Mouse (Mus musculus) neural tube, embryonic 13.5 days (tissue): ENCODE measurements around the gene Zbtb20. TPM values are rescaled to one million over a fixed set of nuclear protein-coding genes. Genes with fewer than 3 reads are reported as not detected.

ENCODE experiments used
- ATAC-seq: fragments of 200-750 bp; cut with Nextera tagmentation; 2 replicates; pipeline ENCODE4 v1.8.0; 2017; ENCODE audit warnings: low read depth, mild to moderate bottlenecking, moderate TSS enrichment, moderate library complexity
- H3K27ac ChIP-seq: fragments of 300-500 bp; sonication (generic); replicated peaks from 2 replicates; pipeline ENCODE4 v1.5.1; 2015; ENCODE audit warnings: moderate library complexity, mild to moderate bottlenecking, inconsistent platforms
- H3K27me3 ChIP-seq: fragments of 300-500 bp; sonication (generic); 2 replicates; pipeline ENCODE4 v1.6.1; 2015; ENCODE audit warnings: mild to moderate bottlenecking, inconsistent platforms
- H3K36me3 ChIP-seq: fragments of 300-500 bp; sonication (generic); 2 replicates; pipeline ENCODE4 v1.6.1; 2015; ENCODE audit warnings: mild to moderate bottlenecking, inconsistent platforms
- H3K4me1 ChIP-seq: fragments of 300-500 bp; sonication (generic); replicated peaks from 2 replicates; pipeline ENCODE4 v1.6.1; 2015; ENCODE audit warnings: inconsistent platforms
- H3K4me2 ChIP-seq: fragments of 300-500 bp; sonication (generic); 2 replicates; pipeline ENCODE4 v1.6.1; 2015; ENCODE audit warnings: inconsistent platforms, mild to moderate bottlenecking, moderate library complexity
- H3K4me3 ChIP-seq: fragments of 300-500 bp; sonication (generic); 2 replicates; pipeline ENCODE4 v1.5.1; 2015; ENCODE audit warnings: mild to moderate bottlenecking, inconsistent platforms
- H3K9ac ChIP-seq: fragments of 300-500 bp; sonication (generic); 2 replicates; pipeline ENCODE4 v1.6.1; 2015; ENCODE audit warnings: moderate library complexity, mild to moderate bottlenecking, inconsistent platforms
- H3K9me3 ChIP-seq: fragments of 300-500 bp; sonication (generic); 2 replicates; pipeline ENCODE4 v1.6.1; 2016; ENCODE audit warnings: inconsistent platforms
- WGBS: fragments of 180-500 bp; shearing (Covaris S2); methylation state at CpG from one replicate; pipeline ENCODE4 v1.1.7; 2015; 5-methylcytosine and 5-hydroxymethylcytosine counted together
- polyA plus RNA-seq: library from polyadenylated mRNA; unstranded; fragments of >200 nt; fragmentation: Nextera tagmentation; extraction: Ambion mirVana; gene quantifications from 2 replicates; pipeline ENCODE4 v1.2.1, GENCODE M21; 2015

Zbtb20 gene
- 61.5 and 71.4 TPM in 2 replicates for polyA plus RNA-seq

DNA sequence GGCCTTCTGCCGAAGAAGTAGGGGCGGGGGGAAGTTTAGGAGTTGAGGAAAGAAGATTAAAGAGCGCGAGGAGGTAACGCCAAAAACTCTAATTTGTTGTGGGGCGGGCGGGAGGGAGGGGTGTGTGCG is at the start of gene Zbtb20:
TSS of gene Zbtb20 (plus strand) at position 30 of the 129 bp plus-strand sequence.
- Histone ChIP-seq H3K4me2 (peak within 1 kb of the TSS; percentile 75), H3K27me3 (no peaks in the 10 kb centered on the region), H3K4me1 (peaks cover 8% of the 10 kb centered on the region), H3K27ac (peak within 1 kb of the TSS; percentile 98), H3K9ac (peak within 1 kb of the TSS; percentile 81), H3K9me3 (no peaks in the 10 kb centered on the region), H3K36me3 (no peaks in the 10 kb centered on the region), H3K4me3 (peak within 1 kb of the TSS; percentile 61)
- ATAC-seq: no peak
- WGBS: 1% methylated on average over 8 of the region's 8 CpGs

DNA sequence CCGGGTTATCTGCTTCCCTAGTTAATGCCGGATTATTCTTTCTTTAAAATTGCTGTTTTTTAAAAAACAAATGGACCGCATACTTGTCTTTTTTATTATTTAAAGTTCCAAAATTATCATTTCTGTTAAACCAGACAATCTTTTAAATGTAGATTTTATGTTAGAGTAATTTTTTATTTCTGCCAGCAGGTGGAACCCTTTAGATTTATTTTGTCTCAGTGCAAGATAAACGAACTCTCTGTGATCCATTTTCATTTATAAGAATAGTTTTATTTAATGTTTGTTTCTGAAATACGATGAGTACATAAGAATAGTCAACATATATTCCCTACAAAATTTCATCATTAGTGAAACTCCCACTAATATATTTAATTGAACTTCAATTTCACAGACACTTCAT is 39.7 kb upstream of the Zbtb20 start:
- no peak overlapping the region for H3K4me2 ChIP-seq
- ATAC-seq: no peak
- no peak overlapping the region for H3K9ac ChIP-seq
- no peaks in the 10 kb centered on the region for H3K9me3 ChIP-seq
- H3K36me3 ChIP-seq: no peaks in the 10 kb centered on the region
- no peak overlapping the region for H3K4me3 ChIP-seq
- no peaks in the 10 kb centered on the region for H3K27me3 ChIP-seq
- H3K4me1 ChIP-seq: no peaks in the 10 kb centered on the region
- WGBS: 82% methylated on average over 5 of the region's 5 CpGs
- no peak overlapping the region for H3K27ac ChIP-seq

DNA sequence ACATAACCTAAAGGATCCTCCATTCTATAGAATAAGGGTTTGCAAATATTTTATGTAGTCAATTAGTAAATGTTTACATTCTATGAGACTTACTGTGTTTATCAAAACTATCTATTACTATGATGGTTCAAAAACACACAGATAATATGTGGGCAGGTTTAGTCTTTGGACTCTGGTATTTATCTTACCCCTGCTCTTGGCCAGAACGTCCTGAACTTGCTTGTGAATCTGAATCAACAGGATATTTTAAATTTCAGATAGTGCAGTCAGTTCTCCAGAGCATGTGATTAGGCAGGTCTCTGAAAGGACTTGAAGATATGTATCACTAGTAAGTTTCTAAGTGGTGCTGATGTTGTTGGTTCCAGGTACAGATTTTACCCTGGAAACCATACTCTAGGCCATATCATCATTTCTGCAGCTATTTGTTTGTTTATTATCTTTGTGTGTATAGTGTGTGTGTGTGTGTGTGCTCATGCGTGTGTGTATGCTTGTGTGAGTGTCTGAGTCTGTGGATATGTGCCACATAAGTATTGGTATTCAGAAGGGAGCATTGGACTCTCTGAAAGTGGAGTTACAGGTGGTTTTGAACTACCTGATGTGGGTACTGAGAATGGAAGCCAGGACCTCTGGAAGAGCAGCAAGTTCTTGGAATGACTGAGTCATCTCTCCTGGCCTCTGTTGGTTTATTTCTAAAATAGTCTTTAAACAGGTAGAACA is 39.1 kb upstream of the Zbtb20 start:
- no peak overlapping the region for H3K4me2 ChIP-seq
- no peak overlapping the region for H3K27ac ChIP-seq
- H3K4me1 ChIP-seq: no peaks in the 10 kb centered on the region
- H3K9ac ChIP-seq: no peak overlapping the region
- no peaks in the 10 kb centered on the region for H3K36me3 ChIP-seq
- ATAC-seq: no peak
- H3K9me3 ChIP-seq: no peaks in the 10 kb centered on the region
- 72% methylated on average over 2 of the region's 2 CpGs for WGBS
- no peak overlapping the region for H3K4me3 ChIP-seq
- no peaks in the 10 kb centered on the region for H3K27me3 ChIP-seq

DNA sequence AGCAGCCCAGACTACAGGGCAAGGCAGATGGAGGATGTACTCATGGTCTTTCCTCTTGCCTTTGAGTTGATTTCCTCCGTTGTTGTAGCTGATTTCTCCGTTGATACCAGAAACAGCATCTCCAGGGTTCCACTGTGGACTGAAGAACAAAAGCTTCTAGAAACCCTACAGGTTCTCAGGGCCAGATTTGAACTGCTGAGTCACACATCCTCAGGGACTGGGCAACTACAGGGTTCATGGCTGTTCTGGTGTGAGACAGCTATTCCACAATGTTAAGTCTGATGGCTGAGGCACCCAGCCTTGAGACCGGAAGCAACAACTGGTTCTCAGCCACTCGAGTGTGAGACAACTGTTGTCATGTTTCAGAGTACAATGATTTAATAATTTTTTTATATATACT is 37.5 kb upstream of the Zbtb20 start:
- Histone ChIP-seq H3K9ac (no peak overlapping the region), H3K27me3 (no peaks in the 10 kb centered on the region), H3K9me3 (no peaks in the 10 kb centered on the region), H3K4me1 (no peaks in the 10 kb centered on the region), H3K27ac (no peak overlapping the region), H3K4me2 (no peak overlapping the region), H3K4me3 (no peak overlapping the region), H3K36me3 (no peaks in the 10 kb centered on the region)
- 89% methylated on average over 4 of the region's 4 CpGs for WGBS
- ATAC-seq: no peak

DNA sequence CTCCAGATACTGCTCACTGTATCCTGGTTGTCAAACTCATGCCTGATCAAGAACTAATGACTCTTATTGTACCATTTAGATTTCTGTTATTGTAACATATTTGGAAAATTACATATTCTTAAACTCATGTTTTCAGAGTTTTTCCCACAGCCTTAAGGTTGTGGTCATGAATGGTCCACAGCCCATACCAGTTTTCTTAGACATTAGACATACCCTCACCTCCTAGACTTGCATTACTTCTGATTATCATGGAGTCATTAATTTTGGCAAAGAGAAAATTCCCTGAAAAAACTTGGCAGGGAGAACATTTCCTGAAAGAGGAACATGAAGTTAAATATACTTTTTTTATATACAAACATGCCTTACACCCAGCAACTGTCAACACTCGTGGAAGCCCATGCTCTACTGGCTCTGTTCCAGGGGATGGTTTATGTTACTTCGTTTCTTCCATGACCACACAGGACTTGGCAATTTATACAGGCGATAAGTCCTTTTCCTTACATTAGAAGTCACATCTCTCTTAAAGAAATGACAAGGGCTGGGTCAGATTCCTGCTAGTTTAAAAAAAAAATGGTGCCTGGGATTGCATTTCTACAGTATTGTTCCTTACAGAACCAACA is 18.0 kb upstream of the Zbtb20 start:
- no peak for ATAC-seq
- H3K27ac ChIP-seq: no peak overlapping the region
- no peak overlapping the region for H3K4me2 ChIP-seq
- H3K4me3 ChIP-seq: no peak overlapping the region
- H3K9me3 ChIP-seq: no peaks in the 10 kb centered on the region
- H3K4me1 ChIP-seq: no peaks in the 10 kb centered on the region
- H3K27me3 ChIP-seq: no peaks in the 10 kb centered on the region
- WGBS: 83% methylated on average over 3 of the region's 3 CpGs
- no peak overlapping the region for H3K9ac ChIP-seq
- H3K36me3 ChIP-seq: no peaks in the 10 kb centered on the region

DNA sequence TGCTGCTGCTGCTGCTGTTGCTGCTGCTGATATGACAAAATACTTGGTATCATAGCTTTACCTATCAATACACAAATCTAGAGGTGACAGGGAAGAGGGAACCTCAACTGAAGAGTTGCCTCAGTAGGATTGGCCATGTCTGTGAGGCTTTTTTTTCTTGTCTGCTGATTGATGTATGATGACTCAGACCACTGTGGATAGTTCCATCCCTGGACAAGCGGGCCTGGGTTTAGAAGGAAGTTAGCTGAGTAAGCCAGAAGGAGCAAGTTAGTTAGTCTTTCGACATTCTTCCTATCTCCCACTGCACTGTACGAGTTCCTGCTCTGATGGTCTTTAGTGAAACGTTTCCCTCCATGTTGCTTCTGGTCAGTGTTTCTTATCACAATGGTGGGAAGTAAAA is 16.4 kb upstream of the Zbtb20 start:
- Histone ChIP-seq H3K4me2 (no peak overlapping the region), H3K27ac (no peak overlapping the region), H3K36me3 (no peaks in the 10 kb centered on the region), H3K4me3 (no peak overlapping the region), H3K27me3 (no peaks in the 10 kb centered on the region), H3K4me1 (no peaks in the 10 kb centered on the region), H3K9me3 (no peaks in the 10 kb centered on the region), H3K9ac (no peak overlapping the region)
- 89% methylated on average over 4 of the region's 4 CpGs for WGBS
- no peak for ATAC-seq

DNA sequence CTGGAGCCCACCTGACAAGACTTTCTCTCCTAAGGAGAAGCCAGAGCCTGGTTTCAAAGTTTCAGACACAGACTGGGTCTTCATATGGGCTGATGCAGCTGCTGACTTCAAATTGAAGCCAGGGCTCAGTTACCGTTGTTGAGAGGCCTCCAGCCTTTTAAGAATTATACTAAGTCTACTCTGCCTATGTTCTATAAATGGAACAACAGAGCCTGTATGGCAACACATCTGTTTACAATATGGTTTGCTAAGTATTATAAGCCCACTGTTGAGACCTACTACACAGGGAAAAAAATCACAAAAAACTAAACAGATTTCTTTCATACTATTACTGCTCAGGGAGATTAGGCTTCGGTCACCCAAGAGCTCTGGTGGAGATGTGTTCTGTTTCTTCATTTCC is 12.4 kb upstream of the Zbtb20 start:
- Histone ChIP-seq H3K4me2 (no peak overlapping the region), H3K27me3 (no peaks in the 10 kb centered on the region), H3K4me1 (no peaks in the 10 kb centered on the region), H3K36me3 (no peaks in the 10 kb centered on the region), H3K9me3 (no peaks in the 10 kb centered on the region), H3K27ac (no peak overlapping the region), H3K9ac (no peak overlapping the region), H3K4me3 (no peak overlapping the region)
- WGBS: 90% methylated on average over 2 of the region's 2 CpGs
- ATAC-seq: no peak

DNA sequence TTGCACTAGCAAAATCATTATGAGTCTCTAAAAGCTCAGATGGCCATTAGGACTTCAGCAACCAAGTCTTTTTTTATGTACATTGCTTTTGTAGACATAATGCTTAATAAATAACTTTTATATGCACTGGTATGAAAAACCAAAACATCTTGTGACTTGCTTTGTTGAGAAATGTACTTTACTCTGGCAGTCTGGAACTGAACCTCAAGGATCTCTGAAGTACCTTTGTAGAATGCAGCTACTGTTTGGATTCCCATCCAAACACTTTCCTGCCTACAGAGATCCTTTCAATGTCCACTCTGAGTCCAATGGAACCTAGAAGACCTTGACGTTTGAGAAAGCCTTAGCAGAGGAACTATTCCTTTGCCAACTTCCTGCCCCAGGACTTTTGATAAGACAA is 9.6 kb upstream of the Zbtb20 start:
- Histone ChIP-seq H3K4me1 (no peaks in the 10 kb centered on the region), H3K9me3 (no peaks in the 10 kb centered on the region), H3K9ac (no peak overlapping the region), H3K4me2 (no peak overlapping the region), H3K27me3 (no peaks in the 10 kb centered on the region), H3K27ac (no peak overlapping the region), H3K4me3 (no peak overlapping the region), H3K36me3 (no peaks in the 10 kb centered on the region)
- WGBS: 86% methylated on average over 1 of the region's 1 CpGs
- ATAC-seq: no peak

DNA sequence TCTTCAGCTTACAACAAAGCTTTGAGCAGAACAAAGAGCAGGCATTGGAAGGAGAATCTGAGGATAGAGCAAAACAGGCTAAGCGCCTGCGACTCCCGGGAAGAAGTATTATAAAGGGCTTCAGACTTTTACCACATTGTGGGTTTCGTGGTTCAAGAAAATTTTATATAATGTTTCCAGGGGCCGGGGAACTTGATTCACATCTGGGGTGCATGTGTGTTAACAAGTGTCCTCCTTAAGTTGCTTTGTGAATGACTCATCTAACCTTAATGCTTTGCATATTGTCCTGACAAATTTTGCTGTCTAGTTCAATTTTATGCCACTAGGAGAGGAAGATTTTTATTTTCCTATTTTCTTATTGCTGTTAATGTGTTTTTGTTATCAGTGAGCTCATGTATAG is 3.6 kb upstream of the Zbtb20 start:
- no peak overlapping the region for H3K4me3 ChIP-seq
- no peak overlapping the region for H3K4me2 ChIP-seq
- WGBS: 83% methylated on average over 5 of the region's 5 CpGs
- ATAC-seq: no peak
- H3K27me3 ChIP-seq: no peaks in the 10 kb centered on the region
- no peaks in the 10 kb centered on the region for H3K36me3 ChIP-seq
- no peak overlapping the region for H3K27ac ChIP-seq
- H3K4me1 ChIP-seq: peaks cover 7% of the 10 kb centered on the region
- no peak overlapping the region for H3K9ac ChIP-seq
- no peaks in the 10 kb centered on the region for H3K9me3 ChIP-seq

DNA sequence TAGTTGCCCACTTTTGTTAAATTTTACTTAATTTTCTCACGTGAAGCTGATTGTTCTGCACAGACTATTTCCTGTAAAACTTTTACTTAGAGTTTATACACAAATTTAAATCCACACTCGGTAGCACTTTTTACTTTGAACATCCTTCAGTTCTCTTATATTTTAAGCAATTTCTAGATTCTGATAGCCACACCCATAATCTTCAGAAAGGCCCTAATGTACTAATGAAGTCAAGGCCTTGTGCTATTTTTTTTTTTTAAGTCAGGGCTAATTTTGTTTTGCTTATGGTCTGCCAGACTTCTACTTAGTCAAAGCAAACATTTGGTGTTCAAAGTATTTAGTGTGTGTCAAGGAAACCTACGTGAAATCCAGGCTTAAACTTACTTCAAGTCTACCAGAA is 1.7 kb upstream of the Zbtb20 start:
- no peak for ATAC-seq
- peaks cover 8% of the 10 kb centered on the region for H3K4me1 ChIP-seq
- 65% methylated on average over 3 of the region's 3 CpGs for WGBS
- H3K9ac ChIP-seq: no peak overlapping the region
- no peaks in the 10 kb centered on the region for H3K9me3 ChIP-seq
- H3K36me3 ChIP-seq: no peaks in the 10 kb centered on the region
- H3K27ac ChIP-seq: peak overlapping the region; percentile 97; the same call in 1 of the 2 replicates
- no peak overlapping the region for H3K4me3 ChIP-seq
- H3K27me3 ChIP-seq: no peaks in the 10 kb centered on the region
- no peak overlapping the region for H3K4me2 ChIP-seq

DNA sequence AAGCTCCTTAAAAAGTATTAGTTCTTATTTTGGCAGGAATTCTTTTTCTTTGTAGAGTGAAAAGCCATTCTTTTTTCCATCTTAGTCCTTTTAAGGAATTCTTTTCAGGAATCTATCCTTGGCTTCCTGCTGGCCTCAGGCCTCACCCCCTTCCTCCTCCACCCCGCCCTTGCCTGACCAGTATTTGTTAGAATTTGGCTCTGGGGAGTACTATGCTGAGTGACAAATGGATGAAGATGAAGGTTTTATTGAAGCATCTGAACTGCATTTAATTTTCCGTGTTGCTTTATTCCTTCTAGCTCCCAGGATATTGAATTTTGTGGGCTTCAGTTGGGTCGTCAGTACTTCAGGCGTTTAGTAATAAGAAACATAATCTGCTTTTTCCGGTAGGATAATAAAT is 1.2 kb upstream of the Zbtb20 start:
- Histone ChIP-seq H3K4me2 (peak overlapping the region; percentile 53), H3K9me3 (no peaks in the 10 kb centered on the region), H3K27me3 (no peaks in the 10 kb centered on the region), H3K36me3 (no peaks in the 10 kb centered on the region), H3K9ac (peak overlapping the region; percentile 78), H3K27ac (peak overlapping the region; percentile 97), H3K4me3 (peak overlapping the region; percentile 52), H3K4me1 (peaks cover 8% of the 10 kb centered on the region)
- ATAC-seq: no peak
- WGBS: 2% methylated on average over 5 of the region's 5 CpGs

DNA sequence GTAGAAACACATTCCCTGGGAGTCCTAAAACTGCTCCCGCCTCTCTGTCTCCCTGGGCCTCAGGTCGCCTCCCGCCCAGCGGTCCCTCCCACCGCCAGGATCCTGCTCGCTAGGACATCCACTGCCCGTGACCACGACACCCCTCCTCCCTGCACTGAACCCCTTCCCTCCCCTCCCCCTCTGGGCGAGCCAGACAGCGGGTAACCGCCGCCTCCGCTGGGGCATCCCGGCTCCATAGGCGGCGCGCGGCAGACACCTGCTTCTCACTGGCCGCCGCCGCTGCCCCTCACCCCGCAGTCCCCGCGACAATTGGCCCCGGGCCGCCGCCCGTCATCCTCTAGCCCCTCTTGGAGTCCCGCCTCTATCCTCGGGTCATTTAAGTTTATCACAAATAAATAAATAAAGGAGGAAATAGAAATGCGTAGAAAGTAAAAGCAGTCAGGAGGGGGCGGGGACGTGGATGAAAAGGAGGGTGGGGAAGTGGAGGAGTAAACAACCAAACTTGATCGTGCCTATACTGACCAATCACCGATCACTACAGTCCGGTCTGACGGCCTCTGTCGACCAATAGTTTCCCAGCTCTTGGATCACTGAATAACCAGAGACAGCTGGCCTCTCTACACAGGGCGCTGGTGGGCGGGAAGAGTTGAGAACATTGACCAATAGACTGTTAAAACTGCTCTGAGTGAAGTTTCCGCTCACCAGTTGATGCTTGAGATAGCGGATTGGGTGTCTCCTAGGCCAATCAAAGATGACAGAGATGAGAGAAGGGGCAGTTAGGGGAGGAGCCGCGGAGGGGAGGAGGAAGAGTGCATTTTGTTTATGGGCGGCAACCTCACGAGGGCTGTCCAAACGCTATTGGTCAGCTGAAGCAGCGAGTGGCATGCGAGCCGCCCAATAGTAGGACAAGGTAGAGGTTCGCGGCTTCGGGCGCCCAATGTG is 500 bp upstream of the Zbtb20 start:
- Histone ChIP-seq H3K27me3 (no peaks in the 10 kb centered on the region), H3K27ac (peak overlapping the region; percentile 98), H3K9me3 (no peaks in the 10 kb centered on the region), H3K36me3 (no peaks in the 10 kb centered on the region), H3K4me1 (peaks cover 8% of the 10 kb centered on the region), H3K9ac (peak overlapping the region; percentile 78), H3K4me2 (peak overlapping the region; percentile 53), H3K4me3 (peak overlapping the region; percentile 61)
- WGBS: 1% methylated on average over 54 of the region's 54 CpGs
- ATAC-seq: peak; percentile 97
